Mouse (Mus musculus) liver, embryonic 16.5 days (tissue): ENCODE data around the gene Hint3. TPM values are rescaled to one million over a fixed set of nuclear protein-coding genes. Genes with fewer than 3 reads are reported as not detected.

Experiments
- polyA plus RNA-seq: library from polyadenylated mRNA; unstranded; fragments of >200 nt; fragmentation: Nextera tagmentation; extraction: Ambion mirVana; gene quantifications from 2 replicates; pipeline ENCODE4 v1.2.1, GENCODE M21; 2015

Gene Hint3
- polyA plus RNA-seq, 1 experiment from 2014 or later = 17.0 TPM

Other genes with a start within 250 kb of the Hint3 start
- gene Trmt11, start 28.9 kb downstream of the Hint3 start, polyA plus RNA-seq = 10.5 and 12.7 TPM in 2 replicates
- 12.4 and 12.9 TPM in 2 replicates for gene Ncoa7, start 173.7 kb upstream of the Hint3 start, polyA plus RNA-seq
- gene Hey2, start 213.2 kb upstream of the Hint3 start, polyA plus RNA-seq = 0.31 and 0.34 TPM in 2 replicates